Mouse (Mus musculus) left cerebral cortex, adult 2 months (tissue): ENCODE results near the gene Ttc5. TPM values are rescaled to one million over a fixed set of nuclear protein-coding genes. Genes with fewer than 3 reads are reported as not detected.
"Not testable (repeated sequence)": the region's sequence is repeated elsewhere in the genome, so short reads cannot be mapped to it uniquely, and the experiment has no call there.

Experiments used
- DNase-seq, 2 experiments: peaks; one replicate each; pipeline ENCODE4 v3.0.0; 2021 to 2022; ENCODE audit warnings: low spot score in 2 of 2, mixed read lengths in 1 of 2; ENCODE audit errors: extremely low spot score in 1 of 2
- H3K27ac ChIP-seq: fragments of 200-600 bp; 2 replicates; pipeline ENCODE4 v1.8.1; 2022
- H3K4me3 ChIP-seq: fragments of 200-600 bp; 2 replicates; pipeline ENCODE4 v1.8.1; 2022
- CTCF ChIP-seq: fragments of 200-600 bp; IDR thresholded peaks from 2 replicates; pipeline ENCODE4 v1.8.1; 2022; ENCODE audit warnings: antibody characterized with exemption, mild to moderate bottlenecking, moderate library complexity
- intact Hi-C: fragments of 180-260 bp; cut with DNase I; formaldehyde crosslinking; loops from one replicate; pipeline ENCODE4 v1.15.1; 2025
- long read RNA-seq, 2 experiments: library from polyadenylated mRNA; stranded (forward); transcript quantifications; one replicate each; pipeline ENCODE4 v2.0.0; 2021; ENCODE audit warnings: borderline mapping rate in 2 of 2
- total RNA-seq, 2 experiments: library from RNA; stranded (reverse); gene quantifications; 2 replicates each; pipeline ENCODE4 v1.2.3; 2021

Ttc5 gene
- 10 to 100 TPM; 50.8 to 62.1 TPM for total RNA-seq
- long read RNA-seq, experiment 1, transcript Ttc5-201 (10 exons, 1,842 nt) = major isoform, 48 of 67 reads
- long read RNA-seq, experiment 1, transcript Ttc5-202 (4 exons, 2,366 nt) = minor isoform, 8 of 67 reads
- long read RNA-seq, experiment 1, partial matches to known transcripts = 3 of 67 reads
- long read RNA-seq, experiment 1, other reads (novel, unspliced or antisense) = 6 of 67 reads
- long read RNA-seq, experiment 2, transcript Ttc5-201 (10 exons, 1,842 nt) = major isoform, 35 of 55 reads
- long read RNA-seq, experiment 2, transcript Ttc5-202 (4 exons, 2,366 nt) = minor isoform, 5 of 55 reads
- long read RNA-seq, experiment 2, partial matches to known transcripts = 3 of 55 reads
- long read RNA-seq, experiment 2, other reads (novel, unspliced or antisense) = 10 of 55 reads

DNA sequence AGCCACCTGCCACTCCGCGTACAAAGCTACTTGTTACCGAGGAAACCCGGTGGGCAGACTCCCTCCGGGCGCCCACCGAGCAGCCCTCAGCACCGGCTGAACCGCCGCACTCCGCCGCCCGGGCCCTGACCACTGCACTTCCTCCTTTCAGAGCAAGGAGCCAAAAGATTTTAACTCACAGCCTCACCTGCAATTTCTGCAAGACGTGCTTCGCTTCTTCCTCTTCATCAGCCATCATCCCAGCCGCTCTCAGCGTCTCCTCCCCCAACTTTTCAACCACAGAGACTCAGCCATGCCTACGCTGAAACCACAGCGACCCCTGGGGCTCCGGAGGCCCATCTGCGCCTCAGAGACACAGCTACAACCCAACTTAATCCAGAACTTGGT, at the start of gene Ttc5:
Ttc5 (minus strand) TSS at position 269 of the 387 bp plus-strand sequence.
- Histone ChIP-seq H3K4me3 (peak within 1 kb of the TSS; percentile 71), H3K27ac (peak within 1 kb of the TSS; percentile 81)
- DNase-seq = peak; percentile 87 to 93
- peak; percentile 98 for TF ChIP-seq CTCF
- intact Hi-C loops = loop anchor here (1.0 to 10.0 kb wide), 3 partner anchors 22 to 920 kb away; partner anchors contain the start of genes Ccnb1ip1 and Parp2

DNA sequence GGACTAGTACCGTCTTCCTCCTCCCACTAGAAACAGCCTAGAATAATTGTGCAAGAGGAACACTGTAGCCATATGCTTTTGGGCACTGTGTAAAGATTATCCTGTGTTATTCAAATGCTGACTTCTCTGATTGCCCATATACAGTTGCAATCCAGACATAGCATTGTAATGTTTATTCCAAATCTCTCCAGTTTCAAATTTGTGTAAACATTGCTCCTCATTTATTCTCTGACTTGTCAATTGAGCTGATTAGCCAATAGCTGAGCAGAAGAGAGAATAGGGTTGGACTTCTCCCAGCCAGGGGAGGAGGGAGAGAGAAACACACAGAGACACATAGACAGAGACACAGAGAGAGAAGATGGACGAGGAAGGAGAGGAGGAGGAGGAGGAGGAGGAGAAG, 49.1 kb upstream of the Ttc5 start:
- Histone ChIP-seq H3K4me3 (no peak overlapping the region), H3K27ac (no peak overlapping the region)
- intact Hi-C loops = no loop called here
- no peak for DNase-seq
- TF ChIP-seq CTCF = no peak

DNA sequence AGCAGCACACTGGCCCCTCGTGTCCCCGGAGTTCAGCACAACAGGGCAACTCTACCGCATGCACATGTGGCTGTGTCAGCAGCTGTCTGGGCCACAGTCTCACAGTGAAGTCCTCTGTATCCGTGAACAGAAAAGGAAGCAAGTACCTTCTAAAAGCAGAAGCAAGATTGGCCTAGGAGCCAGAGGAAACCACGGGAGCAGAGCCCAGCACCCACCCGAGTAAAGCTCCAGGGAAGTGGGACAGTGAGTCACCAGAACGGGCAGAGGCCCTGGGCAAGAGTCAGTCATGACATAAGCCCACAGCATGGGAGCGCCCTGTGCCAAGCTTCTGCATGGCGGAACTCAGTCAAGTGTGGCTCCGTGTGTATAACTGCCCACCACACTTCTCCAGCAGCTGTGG, 48.6 kb upstream of the Ttc5 start:
- intact Hi-C loops = no loop called here
- no peak for DNase-seq
- Histone ChIP-seq H3K4me3 (no peak overlapping the region), H3K27ac (no peak overlapping the region)
- TF ChIP-seq CTCF = no peak

DNA sequence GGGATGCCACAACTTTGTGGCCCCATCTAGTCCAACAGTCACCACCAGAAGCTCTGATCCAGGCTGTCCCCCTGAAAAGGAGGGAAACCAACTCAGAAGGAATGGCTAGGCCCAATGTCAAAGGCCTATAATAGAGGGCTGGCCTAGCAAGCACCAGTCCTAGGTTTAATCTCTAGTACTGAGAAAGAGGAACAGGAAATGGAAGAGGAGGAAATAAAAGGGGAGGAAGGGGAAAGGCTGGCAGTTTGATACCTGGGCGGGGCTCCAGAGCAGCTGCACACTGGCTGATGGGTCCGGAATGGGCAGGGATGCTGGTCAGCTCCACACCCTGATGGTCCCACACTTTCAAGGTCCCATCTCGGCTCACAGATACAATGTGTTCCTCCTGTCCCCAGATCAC, 44.6 kb upstream of the Ttc5 start:
- Histone ChIP-seq H3K27ac (no peak overlapping the region), H3K4me3 (no peak overlapping the region)
- intact Hi-C loops = no loop called here
- no peak for TF ChIP-seq CTCF
- no peak for DNase-seq

DNA sequence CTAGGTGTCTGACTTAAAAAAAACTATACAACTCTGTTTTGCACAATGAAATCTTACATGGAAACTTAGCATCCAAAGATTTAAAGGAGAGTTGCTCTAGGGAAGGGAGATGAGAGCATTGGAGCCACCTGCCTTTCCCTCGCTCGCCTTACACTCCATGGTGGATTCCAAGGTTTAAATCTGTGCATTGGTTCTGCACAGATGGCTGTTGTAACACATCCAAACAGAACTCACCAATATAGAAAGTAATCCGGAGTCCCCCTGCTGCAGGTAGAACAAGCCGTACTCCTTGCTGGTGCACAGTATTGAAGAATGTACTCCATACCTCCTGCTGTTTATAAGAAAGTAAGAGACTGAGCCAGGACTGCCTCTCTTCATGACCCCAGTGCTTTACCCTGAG, 41.3 kb upstream of the Ttc5 start:
- TF ChIP-seq CTCF = no peak
- Histone ChIP-seq H3K27ac (no peak overlapping the region), H3K4me3 (no peak overlapping the region)
- no peak for DNase-seq
- intact Hi-C loops = no loop called here

DNA sequence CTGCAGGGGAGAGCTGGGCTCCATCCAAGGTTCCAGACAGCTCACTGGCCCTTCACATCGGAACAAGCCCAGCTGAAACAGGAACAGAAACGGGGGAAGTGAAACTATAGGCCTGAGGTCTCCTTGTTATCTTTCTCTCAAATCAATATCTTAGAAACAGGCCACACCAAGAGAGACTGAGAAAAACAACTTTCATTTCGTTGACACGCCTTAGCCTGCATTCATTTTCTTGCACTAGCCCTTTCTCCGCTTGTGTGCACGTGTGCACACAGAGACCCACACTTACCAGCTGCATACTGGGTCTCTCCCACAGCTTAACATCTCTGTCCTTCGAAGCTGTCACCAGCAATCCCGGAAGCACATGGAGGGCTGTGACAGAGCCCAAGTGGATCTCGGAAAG, 38.9 kb upstream of the Ttc5 start:
- H3K4me3 ChIP-seq = no peak overlapping the region
- intact Hi-C loops = no loop called here
- DNase-seq = no peak
- no peak for TF ChIP-seq CTCF
- H3K27ac ChIP-seq = no peak overlapping the region

DNA sequence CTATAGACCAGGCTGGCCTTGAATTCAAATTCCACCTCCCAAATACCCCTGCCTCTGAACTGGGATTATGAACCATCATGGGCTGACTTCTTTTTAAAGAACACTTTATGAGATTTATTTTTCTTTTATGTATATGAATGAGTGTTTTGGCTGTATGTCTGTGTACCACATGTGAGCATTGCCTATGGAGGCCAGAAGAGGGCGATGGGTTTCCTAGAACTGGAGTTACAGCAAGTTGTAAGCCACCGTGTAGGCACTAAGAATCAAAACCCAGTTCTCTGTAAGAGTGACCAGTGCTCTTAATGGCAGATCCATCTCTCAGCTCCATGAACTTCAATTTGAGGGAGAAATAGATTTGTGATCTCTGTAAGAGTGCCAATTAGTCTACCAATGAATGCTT, 37.9 kb upstream of the Ttc5 start:
- no peak overlapping the region for H3K4me3 ChIP-seq
- no peak for DNase-seq
- intact Hi-C loops = no loop called here
- no peak overlapping the region for H3K27ac ChIP-seq
- peak; percentile 1; the same call in 1 of the 2 replicates for TF ChIP-seq CTCF

DNA sequence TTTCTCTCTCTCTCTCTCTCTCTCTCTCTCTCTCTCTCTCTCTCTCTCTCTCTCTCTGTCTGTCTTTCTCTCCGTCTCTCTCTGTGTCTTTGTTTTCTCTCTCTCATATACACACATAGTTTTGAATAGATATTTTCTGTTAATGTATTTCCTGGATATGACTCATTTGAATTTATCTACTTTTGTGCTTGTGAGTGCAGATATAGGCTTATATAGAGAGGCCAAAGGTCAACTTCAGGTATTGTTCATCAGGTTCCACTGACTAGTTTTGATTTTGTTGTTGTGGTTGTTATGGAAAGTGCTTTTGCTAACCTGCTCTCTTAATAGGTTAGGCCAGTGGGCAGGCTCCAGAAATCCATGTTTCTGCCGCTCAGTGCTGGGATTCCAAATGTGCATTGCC, 27.7 kb upstream of the Ttc5 start:
- intact Hi-C loops = no loop called here
- H3K4me3 ChIP-seq = no peak overlapping the region
- TF ChIP-seq CTCF = no peak
- H3K27ac ChIP-seq = no peak overlapping the region
- no peak for DNase-seq

DNA sequence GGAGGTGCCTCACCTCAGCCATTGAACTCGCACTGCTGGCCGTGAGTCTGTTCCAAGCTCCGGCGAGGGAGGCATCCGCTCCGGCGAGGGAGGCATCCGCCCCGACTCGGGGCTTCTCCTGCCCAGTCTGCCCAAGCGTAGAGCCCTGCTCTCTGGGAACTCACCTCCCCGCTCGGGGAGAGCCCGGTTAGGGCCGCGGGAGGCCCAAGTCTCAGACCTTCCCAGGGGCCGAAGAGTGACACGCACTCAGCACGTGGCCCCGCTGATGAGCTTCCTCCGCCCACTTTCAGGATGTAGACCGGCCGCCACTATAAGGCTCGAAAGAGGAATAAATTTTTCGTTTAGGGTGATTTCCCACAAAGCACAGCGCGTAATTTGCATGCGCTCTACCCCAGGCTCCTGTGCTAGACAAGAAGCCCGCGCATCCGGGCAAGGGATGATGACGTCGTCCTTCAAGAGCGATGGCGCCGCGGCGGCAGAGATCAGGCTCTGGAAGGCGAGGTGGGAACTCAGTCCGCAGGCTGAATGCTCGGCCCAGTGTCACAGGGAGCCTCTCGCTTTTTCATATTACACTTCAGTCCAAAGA, 22.3 kb upstream of the Ttc5 start, which contains the start of the genes Ccnb1ip1 and Parp2:
Ccnb1ip1 (minus strand) TSS at position 246 of the 586 bp plus-strand sequence.
Parp2 (plus strand) TSS at position 355 of the 586 bp plus-strand sequence.
- H3K4me3 ChIP-seq = peak within 1 kb of the TSS; percentile 66
- H3K27ac ChIP-seq = peak within 1 kb of the TSS; percentile 72
- no peak for TF ChIP-seq CTCF
- peak; percentile 97 to 99 for DNase-seq
- intact Hi-C loops = loop anchor here (1.0 to 2.0 kb wide), 5 partner anchors 22 to 281 kb away; partner anchors contain the start of genes Apex1, Osgep, Tep1 and Ttc5

DNA sequence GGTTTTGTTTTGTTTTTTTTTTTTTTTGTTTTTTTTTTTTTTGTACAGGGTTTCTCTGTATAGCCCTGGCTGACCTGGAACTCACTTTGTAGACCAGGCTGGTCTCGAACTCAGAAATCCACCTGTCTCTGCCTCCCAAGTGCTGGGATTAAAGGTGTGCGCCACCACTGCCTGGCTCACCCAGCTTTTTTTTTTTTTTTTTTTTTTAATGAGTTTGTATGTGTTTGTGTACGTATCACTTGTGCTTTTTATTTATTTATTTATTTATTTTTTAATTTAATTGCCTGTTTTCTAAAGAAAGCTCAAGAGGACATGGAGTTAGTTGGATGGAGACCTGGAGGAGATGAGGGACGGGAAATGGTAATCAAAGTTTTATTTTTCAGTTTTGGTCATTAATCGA, 21.1 kb upstream of the Ttc5 start:
- DNase-seq, H3K4me3 ChIP-seq, H3K27ac ChIP-seq: not testable (repeated sequence)
- intact Hi-C loops = loop anchor here (2.0 kb wide), 2 partner anchors 118 to 282 kb away; partner anchors contain the start of genes Apex1 and Osgep

DNA sequence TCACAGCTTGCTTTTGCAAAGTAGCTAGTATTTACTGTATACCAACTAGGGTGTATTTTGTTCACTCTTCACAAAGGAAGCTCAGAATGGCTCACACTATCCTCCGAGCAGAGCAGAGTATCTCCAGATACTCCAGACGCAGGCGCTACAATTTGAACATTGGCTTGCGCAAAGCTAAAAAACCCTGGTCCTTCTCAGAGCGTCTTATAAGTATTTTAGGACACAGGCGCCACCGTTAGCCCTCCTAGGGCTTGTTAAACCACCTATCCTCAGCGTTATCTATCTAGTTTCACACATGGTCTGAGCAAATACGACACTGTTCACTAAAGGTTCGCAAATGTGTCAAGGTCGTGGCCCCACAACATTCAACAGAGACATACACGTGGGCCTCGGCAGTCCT, 19.4 kb upstream of the Ttc5 start:
- TF ChIP-seq CTCF = no peak
- intact Hi-C loops = no loop called here
- H3K4me3 ChIP-seq = no peak overlapping the region
- no peak overlapping the region for H3K27ac ChIP-seq
- no peak for DNase-seq

DNA sequence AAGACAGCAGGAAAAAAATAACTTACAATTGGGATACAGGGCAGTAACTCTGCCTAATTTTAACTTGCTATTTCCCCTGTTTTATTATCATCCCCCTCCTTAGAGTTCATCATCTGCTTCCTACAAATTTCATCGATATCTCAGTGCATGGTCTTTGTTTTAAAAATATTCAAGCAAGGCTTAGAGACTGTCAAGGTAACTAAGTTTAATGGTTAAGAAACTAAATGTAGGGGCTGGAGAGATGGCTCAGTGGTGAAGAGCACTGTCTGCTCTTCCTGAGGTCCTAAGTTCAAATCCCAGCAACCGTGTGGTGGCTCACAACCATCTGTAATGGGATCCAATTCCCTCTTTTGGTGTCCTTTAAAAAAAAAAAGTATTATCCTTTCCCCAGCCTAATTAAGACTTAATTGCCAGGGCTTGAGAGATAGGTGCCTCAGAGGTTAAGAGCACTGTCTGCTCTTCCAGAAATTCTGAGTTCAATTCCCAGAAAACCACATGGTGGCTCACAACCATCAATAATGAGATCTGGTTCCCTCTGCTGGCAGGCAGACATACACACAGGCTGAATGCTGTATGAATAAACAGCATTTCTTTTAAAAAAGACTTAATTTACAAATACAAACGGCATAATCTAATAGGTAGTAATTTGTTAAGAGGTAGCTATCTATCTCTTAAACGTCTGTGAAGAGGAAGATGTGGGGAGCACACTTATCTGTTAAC, 17.7 kb upstream of the Ttc5 start:
- intact Hi-C loops = no loop called here
- TF ChIP-seq CTCF = peak; percentile 60
- Histone ChIP-seq H3K27ac (no peak overlapping the region), H3K4me3 (no peak overlapping the region)
- no peak for DNase-seq
